Mouse (Mus musculus) hematopoietic stem cell, adult 5-6 weeks (primary cell): ENCODE measurements around the gene Adora2a. TPM values are rescaled to one million over a fixed set of nuclear protein-coding genes. Genes with fewer than 3 reads are reported as not detected.
"Not testable (repeated sequence)": the region's sequence is repeated elsewhere in the genome, so short reads cannot be mapped to it uniquely, and the experiment has no call there.

ENCODE experiments used
- ATAC-seq, 2 experiments: fragments of 125-278 bp in 1 of 2; replicated peaks in 1 of 2; 2 replicates each; pipeline ENCODE4 v1.8.0; 2016 to 2017; ENCODE audit warnings: inconsistent platforms in 2 of 2, mild to moderate bottlenecking in 2 of 2, moderate number of reproducible peaks in 2 of 2, low read depth in 1 of 2, moderate TSS enrichment in 1 of 2; ENCODE audit not compliant: low FRiP score in 2 of 2, poor library complexity in 2 of 2, severe bottlenecking in 2 of 2, insufficient read depth in 1 of 2, low TSS enrichment in 1 of 2
- total RNA-seq: library from RNA; stranded (forward); fragments of 172-1452, 232-1000 nt; gene quantifications from 2 replicates; pipeline ENCODE4 v1.2.3, GENCODE M21; 2017

Gene Adora2a
- 8.6 and 10.1 TPM in 2 replicates for total RNA-seq

- no peak for ATAC-seq
Measured at GRCm38 (mm10) chr10:75316872-75316907, at the start of gene Adora2a. TSS of gene Adora2a (plus strand) at chr10:75316877.

- no peak for ATAC-seq
Measured at GRCm38 (mm10) chr10:75273020-75273419, 43.7 kb upstream of the Adora2a start.

DNA sequence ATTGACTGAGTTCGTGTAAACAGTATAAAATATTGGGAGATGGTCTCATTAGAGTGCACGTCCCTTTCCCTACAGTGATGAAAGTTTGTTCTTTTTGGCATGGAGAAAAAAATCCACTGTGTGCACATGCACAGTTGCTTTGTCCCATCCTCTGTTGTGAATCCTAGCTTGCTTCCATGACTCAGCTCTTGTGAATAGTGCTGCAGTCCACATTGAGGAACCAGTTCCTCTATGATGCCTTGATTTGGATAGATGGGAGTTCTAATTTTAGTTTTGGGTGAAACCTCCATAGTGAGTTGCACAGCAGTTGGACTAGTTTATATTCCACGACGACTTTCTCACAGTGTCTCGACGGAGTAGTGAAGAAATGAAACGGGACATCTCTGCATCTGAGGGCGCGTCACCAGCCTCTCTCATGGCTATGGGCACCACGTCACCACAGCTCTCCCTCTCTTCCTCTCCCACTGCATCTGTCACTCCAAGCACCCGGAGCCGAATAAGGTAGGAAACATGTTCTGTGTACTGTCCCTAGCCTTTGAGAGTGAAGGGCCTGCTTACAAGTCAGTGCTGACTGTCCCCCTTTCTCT is 40.2 kb upstream of the Adora2a start:
- ATAC-seq: no peak

- ATAC-seq: no peak
Measured at GRCm38 (mm10) chr10:75277501-75277900, 39.2 kb upstream of the Adora2a start.

DNA sequence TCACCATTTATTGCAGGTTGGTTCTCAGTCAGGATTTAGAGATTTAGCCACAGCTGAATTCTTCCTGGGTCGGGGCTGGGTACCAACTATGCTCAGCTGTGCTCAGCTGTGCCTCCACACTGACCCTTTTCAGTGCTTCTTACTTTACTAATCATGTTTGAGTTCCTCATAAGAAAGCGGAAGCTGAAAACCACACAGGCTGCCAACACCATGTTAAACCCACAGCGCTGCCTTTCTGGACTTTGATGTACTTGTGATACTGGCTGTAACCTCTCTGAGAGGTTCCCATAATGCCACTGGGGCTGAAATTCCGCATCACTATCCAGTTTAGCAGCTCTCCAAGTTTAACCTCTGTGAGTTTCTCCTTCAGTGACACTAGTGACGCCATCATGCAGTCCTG is 34.0 kb upstream of the Adora2a start:
- ATAC-seq: peak; percentile 98 to 99

DNA sequence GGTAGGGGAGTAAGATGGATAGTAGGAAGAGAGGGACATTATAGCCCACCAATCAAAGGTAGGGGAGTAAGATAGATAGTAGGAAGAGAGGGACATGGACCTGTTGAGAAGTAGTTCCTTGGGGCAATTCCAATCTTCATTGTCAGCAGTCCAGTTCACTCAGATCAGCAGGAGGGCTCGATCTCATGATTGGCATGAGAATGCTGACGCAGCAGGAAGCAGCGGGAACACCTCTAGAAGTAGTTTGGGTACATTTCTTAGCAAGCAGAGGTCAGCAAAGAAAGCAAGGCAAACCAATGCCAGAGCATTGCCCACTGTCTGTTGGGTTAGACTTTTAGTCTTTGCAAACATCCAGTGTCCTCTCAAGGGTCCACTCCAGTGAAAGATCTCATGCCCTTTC is 32.9 kb upstream of the Adora2a start:
- ATAC-seq: no peak

DNA sequence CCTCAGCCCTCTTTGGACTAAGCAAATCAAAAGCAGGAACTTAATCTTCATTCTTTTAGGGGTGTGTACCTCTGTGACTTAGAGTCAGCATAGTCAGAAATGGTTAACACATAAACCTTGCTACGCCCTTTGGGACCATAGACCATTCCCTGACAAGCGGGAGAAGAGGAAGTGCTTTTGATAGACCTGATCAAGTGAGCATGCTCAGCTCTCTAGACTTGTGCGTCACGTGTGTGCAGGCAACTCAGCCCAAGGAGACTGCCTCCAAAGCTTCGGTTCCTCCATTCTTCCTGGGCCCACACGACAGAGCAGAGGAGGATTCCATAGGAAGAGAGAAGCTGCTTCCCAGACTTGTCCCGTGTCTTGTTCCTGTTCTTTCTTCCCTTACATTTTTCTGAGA is 28.1 kb upstream of the Adora2a start:
- ATAC-seq: no peak

GRCm38 (mm10) chr10:75289392-75289791 is 27.3 kb upstream of the Adora2a start:
- peak in 1 of 2 experiments; percentile 25; a peak in 1 of 4 replicates for ATAC-seq

DNA sequence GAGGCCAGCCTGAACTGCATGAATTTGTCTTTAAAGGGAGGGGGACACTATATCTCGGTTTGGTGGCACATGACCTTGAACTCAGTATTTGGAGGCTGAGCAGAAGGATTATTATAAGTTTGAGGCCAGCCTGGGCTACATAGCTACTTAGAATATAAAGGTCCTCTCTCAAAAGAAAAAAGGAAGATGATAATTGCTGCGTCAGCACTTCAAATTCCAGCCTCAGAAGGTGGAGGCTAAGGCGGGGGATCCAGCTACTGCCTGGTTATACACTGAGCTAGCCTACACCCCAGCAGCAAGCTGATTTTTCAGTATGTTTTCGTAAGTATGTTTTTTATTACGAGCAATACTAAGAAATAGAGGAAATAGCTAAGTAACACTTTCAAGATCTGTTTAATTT is 26.0 kb upstream of the Adora2a start:
- no peak for ATAC-seq

GRCm38 (mm10) chr10:75291338-75291737 is 25.3 kb upstream of the Adora2a start:
- no peak for ATAC-seq

DNA sequence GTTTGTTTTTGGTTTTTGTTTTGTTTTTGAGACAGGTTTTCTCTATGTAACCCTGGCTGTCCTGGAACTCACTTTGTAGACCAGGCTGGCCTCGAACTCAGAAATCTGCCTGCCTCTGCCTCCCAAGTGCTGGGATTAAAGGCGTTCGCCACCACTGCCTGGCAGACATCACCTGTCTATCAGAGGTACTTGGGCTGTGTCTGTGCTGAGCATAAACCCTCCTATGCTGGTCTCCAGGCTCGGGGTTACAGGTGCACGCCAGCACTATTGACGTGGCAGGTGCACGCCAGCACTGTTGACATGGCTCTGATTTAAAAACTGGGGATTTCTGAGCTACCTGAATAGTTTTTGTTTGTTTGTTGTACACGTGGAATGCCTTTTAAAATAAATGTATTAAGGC is 24.5 kb upstream of the Adora2a start:
- ATAC-seq: not testable (repeated sequence)

- no peak for ATAC-seq
Measured at GRCm38 (mm10) chr10:75293288-75293687, 23.4 kb upstream of the Adora2a start.

- ATAC-seq: no peak
Measured at GRCm38 (mm10) chr10:75294362-75294761, 22.3 kb upstream of the Adora2a start.

- peak in 1 of 2 experiments; percentile 26; a peak in 1 of 4 replicates for ATAC-seq
Measured at GRCm38 (mm10) chr10:75294926-75295325, 21.8 kb upstream of the Adora2a start.

GRCm38 (mm10) chr10:75298608-75299007 is 18.1 kb upstream of the Adora2a start:
- no peak for ATAC-seq

DNA sequence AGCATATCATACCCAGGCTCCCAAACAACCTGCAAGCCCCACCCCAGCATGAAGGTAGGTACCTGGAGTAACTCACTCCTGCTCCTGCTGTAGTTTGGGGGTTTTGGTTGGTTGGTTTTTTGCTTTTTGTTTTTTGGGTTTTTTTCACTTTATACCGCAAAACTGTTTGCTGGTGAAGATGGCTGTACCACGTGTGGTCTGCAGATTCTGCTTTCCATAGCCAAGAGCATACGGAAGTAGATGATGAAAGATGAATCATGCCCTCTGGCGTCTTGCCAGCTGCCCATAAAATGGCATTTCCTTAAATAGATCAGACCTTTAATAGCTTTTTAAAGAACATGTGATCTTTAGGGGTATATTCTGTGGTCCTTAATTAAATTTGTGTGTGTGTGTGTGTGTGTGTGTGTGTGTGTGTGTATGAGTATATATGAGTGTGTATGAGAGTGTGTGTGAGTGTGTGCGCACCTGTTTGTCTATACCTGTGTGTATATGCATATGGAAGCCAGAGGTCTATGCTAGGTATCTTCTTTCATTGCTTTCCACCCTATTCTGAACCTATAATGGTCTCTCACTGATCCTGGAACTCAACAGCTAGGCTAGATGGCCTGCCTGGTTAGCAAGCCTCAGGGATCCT is 16.8 kb upstream of the Adora2a start:
- peak; percentile 48 to 66 for ATAC-seq

DNA sequence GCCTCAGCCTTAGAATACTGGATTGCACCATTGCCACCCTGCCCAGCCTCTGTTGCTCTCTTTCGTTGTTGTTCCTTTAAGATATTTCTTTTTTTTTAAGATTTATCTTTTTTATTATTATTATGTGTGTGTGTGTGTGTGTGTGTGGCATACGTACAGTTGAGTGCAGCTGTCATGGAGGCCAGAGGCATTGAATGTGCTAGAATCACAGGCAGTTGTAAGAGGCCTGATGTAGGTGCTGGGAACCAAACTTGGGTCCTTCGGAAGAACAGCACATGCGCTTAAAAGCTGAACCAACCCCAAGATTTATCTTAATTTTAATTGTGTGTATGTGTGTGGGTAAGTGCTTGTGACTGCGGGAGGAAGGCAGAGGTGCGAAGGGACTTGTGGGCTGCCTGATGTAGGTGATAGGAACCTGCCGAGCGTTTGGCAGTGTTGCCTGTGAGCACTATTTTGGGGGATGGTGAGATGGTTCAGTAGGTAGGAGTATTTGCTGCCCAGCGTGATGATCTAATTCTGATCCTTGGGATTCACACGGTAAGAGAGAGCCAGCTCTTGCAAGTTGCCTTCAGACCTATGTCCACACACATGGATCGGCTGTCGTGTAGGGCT is 15.4 kb upstream of the Adora2a start:
- no peak for ATAC-seq

GRCm38 (mm10) chr10:75301937-75302336 is 14.7 kb upstream of the Adora2a start:
- ATAC-seq: peak; percentile 74 to 79

DNA sequence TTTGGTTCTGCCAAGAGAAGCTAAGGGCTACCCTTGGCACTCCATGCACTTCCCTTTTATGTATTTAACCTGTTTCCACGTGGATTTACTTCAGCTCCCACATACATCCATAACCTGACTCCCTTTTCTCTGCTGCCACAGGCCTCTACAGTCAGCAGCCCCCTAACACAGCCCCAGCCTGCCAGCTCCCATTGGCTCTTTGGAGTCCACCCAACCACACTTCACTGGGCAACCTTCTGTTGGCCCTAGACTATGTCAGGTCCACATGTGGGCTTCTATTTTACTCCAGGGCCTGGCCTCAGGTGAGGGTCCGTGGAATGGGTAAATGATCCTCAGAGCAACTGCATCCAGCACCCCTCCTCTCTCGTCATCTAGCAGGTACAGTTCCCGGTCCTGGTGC is 14.1 kb upstream of the Adora2a start:
- ATAC-seq: no peak
